ENCODE assay signal across 12 mouse cellular contexts in genomic region chr5:44258163-44258562, GRCm38 (mm10). TPM values are rescaled to one million over a fixed set of nuclear protein-coding genes. Genes with fewer than 3 reads are reported as not detected.
DNase-seq lines count a peak whose midpoint lies in the region; ATAC-seq and TF ChIP-seq lines count a peak whose summit lies in the region.
"Had no signal": no experiment of that assay in that cellular context is flagged by ENCODE, and none has a peak within 500 bp of the region (broad histone marks: within the 10 kb centered on the region; RNA-seq: fewer than 3 reads in every experiment).

No protein-coding gene starts in this region.

- H3K9ac ChIP-seq in lung, embryonic 14.5 days: no peak overlapping the region
- H3K9ac ChIP-seq in forebrain, embryonic 12.5 days: no peak overlapping the region
- H3K9ac ChIP-seq in forebrain, postnatal 0 days: no peak overlapping the region
- H3K9ac ChIP-seq: limb, embryonic 12.5 days; midbrain, embryonic 12.5 days had no signal

- intact Hi-C loops in heart, postnatal 25 days (cut with DNase I): no loop called here

- no peaks in the 10 kb centered on the region for H3K9me3 ChIP-seq in lung, embryonic 14.5 days (ENCODE audit: low read depth, low read length)
- no peaks in the 10 kb centered on the region for H3K9me3 ChIP-seq in forebrain, embryonic 12.5 days
- H3K9me3 ChIP-seq in forebrain, postnatal 0 days (ENCODE audit: low read length): no peaks in the 10 kb centered on the region
- H3K9me3 ChIP-seq: limb, embryonic 12.5 days; midbrain, embryonic 12.5 days had no signal

- 43% methylated on average over 1 of the region's 1 CpGs for WGBS in lung, embryonic 14.5 days
- 38% methylated on average over 1 of the region's 1 CpGs for WGBS in forebrain, embryonic 12.5 days
- 55% methylated on average over 1 of the region's 1 CpGs for WGBS in forebrain, postnatal 0 days

- H3K27me3 ChIP-seq in lung, embryonic 14.5 days (ENCODE audit: insufficient read depth, low read length): no peaks in the 10 kb centered on the region
- no peaks in the 10 kb centered on the region for H3K27me3 ChIP-seq in forebrain, embryonic 12.5 days
- H3K27me3 ChIP-seq in forebrain, postnatal 0 days (ENCODE audit: insufficient read depth, low read length): no peaks in the 10 kb centered on the region
- H3K27me3 ChIP-seq: limb, embryonic 12.5 days; midbrain, embryonic 12.5 days had no signal

- no peak overlapping the region for H3K27ac ChIP-seq in lung, embryonic 14.5 days (ENCODE audit: low read depth)
- H3K27ac ChIP-seq in forebrain, embryonic 12.5 days: no peak overlapping the region
- no peak overlapping the region for H3K27ac ChIP-seq in forebrain, postnatal 0 days (ENCODE audit: low read depth, low read length)
- H3K27ac ChIP-seq: limb, embryonic 12.5 days; midbrain, embryonic 12.5 days had no signal

- DNase-seq in heart, adult 11 months: peak; percentile 68
- DNase-seq in heart, postnatal 25 days (ENCODE audit: low spot score): no peak
- DNase-seq in lung, embryonic 14.5 days: peak; percentile 9
- DNase-seq in lung, postnatal 14 days: no peak
- DNase-seq in embryo, embryonic 11 days: peak; percentile 18
- DNase-seq in thymus, postnatal 14 days: peak; percentile 55
- no peak for DNase-seq in forebrain, postnatal 0 days
- DNase-seq: heart, postnatal 14 days; kidney, postnatal 14 days had no signal

- TF ChIP-seq CTCF in lung, embryonic 14.5 days (IDR thresholded peaks at IDR 0.05; ENCODE audit: low read depth): peak; percentile 22
- TF ChIP-seq CTCF in forebrain, postnatal 0 days (IDR thresholded peaks at IDR 0.05; ENCODE audit: low read depth): no peak

- no peaks in the 10 kb centered on the region for H3K36me3 ChIP-seq in lung, embryonic 14.5 days (ENCODE audit: insufficient read depth)
- no peaks in the 10 kb centered on the region for H3K36me3 ChIP-seq in forebrain, embryonic 12.5 days (replicated peaks)
- no peaks in the 10 kb centered on the region; the same call in 1 of the 2 replicates for H3K36me3 ChIP-seq in forebrain, postnatal 0 days (ENCODE audit: insufficient read depth)
- H3K36me3 ChIP-seq: limb, embryonic 12.5 days; midbrain, embryonic 12.5 days had no signal

- no peak for ATAC-seq in lung, embryonic 14.5 days (ENCODE audit: insufficient read depth)
- no peak for ATAC-seq in forebrain, embryonic 12.5 days (ENCODE audit: low FRiP score)
- no peak for ATAC-seq in forebrain, postnatal 0 days

- H3K4me3 ChIP-seq in lung, embryonic 14.5 days (ENCODE audit: low read depth, low read length): no peak overlapping the region
- H3K4me3 ChIP-seq in forebrain, embryonic 12.5 days (replicated peaks): no peak overlapping the region
- H3K4me3 ChIP-seq in forebrain, postnatal 0 days (ENCODE audit: low read depth, low read length): no peak overlapping the region
- H3K4me3 ChIP-seq: limb, embryonic 12.5 days; midbrain, embryonic 12.5 days had no signal

- H3K4me1 ChIP-seq in lung, embryonic 14.5 days (ENCODE audit: insufficient read depth): no peaks in the 10 kb centered on the region
- H3K4me1 ChIP-seq in forebrain, embryonic 12.5 days: no peaks in the 10 kb centered on the region
- no peaks in the 10 kb centered on the region for H3K4me1 ChIP-seq in forebrain, postnatal 0 days (ENCODE audit: insufficient read depth)
- H3K4me1 ChIP-seq: limb, embryonic 12.5 days; midbrain, embryonic 12.5 days had no signal

- H3K4me2 ChIP-seq in lung, embryonic 14.5 days: no peak overlapping the region
- H3K4me2 ChIP-seq in forebrain, embryonic 12.5 days: no peak overlapping the region
- H3K4me2 ChIP-seq in forebrain, postnatal 0 days (ENCODE audit: low read depth): no peak overlapping the region
- H3K4me2 ChIP-seq: limb, embryonic 12.5 days; midbrain, embryonic 12.5 days had no signal

RNA-seq across cellular contexts. Expression of gene Tapt1, which starts 31.7 kb away (rescaled TPM):
- total RNA-seq in heart, postnatal 25 days (2021): 10 to 100 TPM; 19.7 to 19.9 TPM
- polyA plus RNA-seq in lung, embryonic 14.5 days (2014; fragmentation: Nextera tagmentation; extraction: Ambion mirVana): 40.0 and 41.0 TPM in 2 replicates
- polyA plus RNA-seq in forebrain, embryonic 12.5 days (2016; fragmentation: Nextera tagmentation; extraction: Ambion mirVana): 30.3 and 31.6 TPM in 2 replicates
- 53.8 and 70.5 TPM in 2 replicates for total RNA-seq in forebrain, postnatal 0 days (2014; rRNA removed)
- 14.1 and 19.1 TPM in 2 replicates for polyA plus RNA-seq in forebrain, postnatal 0 days (2015; fragmentation: Nextera tagmentation; extraction: Ambion mirVana)

Comparison
In these comparisons a context has a peak if more than half of its experiments do, and no peak if none do; other contexts are left out.
1. DNase-seq: peak in heart, adult 11 months (single experiment), lung, embryonic 14.5 days (single experiment), embryo, embryonic 11 days (single experiment) and thymus, postnatal 14 days (single experiment); none in heart, postnatal 25 days (single experiment), lung, postnatal 14 days (single experiment) and forebrain, postnatal 0 days (single experiment).